Mouse (Mus musculus) limb, embryonic 15.5 days (tissue): ENCODE measurements around the gene Nfia. TPM values are rescaled to one million over a fixed set of nuclear protein-coding genes. Genes with fewer than 3 reads are reported as not detected.
A peak's percentile ranks its signal among the peaks of the same experiment; 100 is the strongest.

Source experiments
- ATAC-seq: fragments of 200-750 bp; cut with Nextera tagmentation; 2 replicates; pipeline ENCODE4 v1.8.0; 2017; ENCODE audit warnings: low read depth, moderate TSS enrichment; ENCODE audit not compliant: insufficient number of reproducible peaks, low FRiP score, low TSS enrichment
- H3K27ac ChIP-seq: fragments of 300-500 bp; sonication (generic); 2 replicates; pipeline ENCODE4 v1.5.1; 2015; ENCODE audit warnings: moderate library complexity, mild to moderate bottlenecking, inconsistent platforms
- H3K27me3 ChIP-seq: fragments of 300-500 bp; sonication (generic); 2 replicates; pipeline ENCODE4 v1.6.1; 2015; ENCODE audit warnings: inconsistent platforms
- H3K36me3 ChIP-seq: fragments of 300-500 bp; sonication (generic); 2 replicates; pipeline ENCODE4 v1.6.1; 2015; ENCODE audit warnings: inconsistent platforms
- H3K4me1 ChIP-seq: fragments of 300-500 bp; sonication (generic); 2 replicates; pipeline ENCODE4 v1.6.1; 2015; ENCODE audit warnings: inconsistent platforms
- H3K4me2 ChIP-seq: fragments of 300-500 bp; sonication (generic); 2 replicates; pipeline ENCODE4 v1.6.1; 2015; ENCODE audit warnings: mild to moderate bottlenecking, inconsistent platforms
- H3K4me3 ChIP-seq: fragments of 300-500 bp; sonication (generic); 2 replicates; pipeline ENCODE4 v1.5.1; 2015; ENCODE audit warnings: mild to moderate bottlenecking, inconsistent platforms
- H3K9ac ChIP-seq: fragments of 300-500 bp; sonication (generic); 2 replicates; pipeline ENCODE4 v1.6.1; 2015; ENCODE audit warnings: inconsistent platforms
- H3K9me3 ChIP-seq: fragments of 300-500 bp; sonication (generic); 2 replicates; pipeline ENCODE4 v1.6.1; 2016; ENCODE audit warnings: inconsistent platforms
- WGBS: fragments of 180-500 bp; shearing (Covaris S2); methylation state at CpG from one replicate; pipeline ENCODE4 v1.1.7; 2015; 5-methylcytosine and 5-hydroxymethylcytosine counted together
- polyA plus RNA-seq: library from polyadenylated mRNA; unstranded; fragments of >200 nt; fragmentation: Nextera tagmentation; extraction: Ambion mirVana; gene quantifications from 2 replicates; pipeline ENCODE4 v1.2.1, GENCODE M21; 2015

Gene Nfia
- polyA plus RNA-seq, 1 experiment from 2014 or later: 64.9 TPM

DNA sequence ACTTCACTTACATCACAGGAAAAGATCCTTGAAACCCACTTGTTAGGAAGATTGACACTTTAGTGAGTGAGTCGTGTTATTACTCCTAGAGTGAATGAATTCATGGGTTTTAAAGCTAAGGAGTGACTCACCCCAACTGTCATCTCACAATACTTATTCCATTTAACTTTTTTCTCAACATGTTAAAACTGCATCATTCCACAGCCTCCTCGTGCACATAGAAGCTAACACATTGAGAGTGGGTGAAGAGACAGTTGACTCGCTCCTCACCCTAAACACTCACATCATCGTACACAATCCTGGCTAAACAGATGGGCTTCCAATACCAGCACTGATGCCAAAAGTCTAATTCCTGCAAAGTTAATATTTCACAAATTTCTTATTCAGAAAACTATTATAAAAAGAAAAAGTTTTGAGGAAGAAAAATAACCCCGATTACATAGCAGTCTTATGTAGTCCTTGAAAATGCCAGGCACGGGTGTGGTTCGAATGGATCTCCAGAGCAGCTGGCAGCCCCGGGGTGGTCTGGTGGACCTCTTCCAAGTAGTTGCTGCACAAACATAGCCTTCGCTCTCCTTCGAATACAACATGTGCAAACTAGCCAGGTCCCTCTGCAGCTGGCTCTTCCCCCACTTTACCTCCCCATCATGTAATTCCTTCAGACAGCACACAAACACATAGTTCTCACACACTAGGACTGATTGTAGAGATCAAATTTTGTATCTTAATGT is 178.0 kb downstream of the Nfia start:
- ATAC-seq: no peak
- Histone ChIP-seq H3K9me3 (no peaks in the 10 kb centered on the region), H3K36me3 (no peaks in the 10 kb centered on the region), H3K4me3 (no peak overlapping the region), H3K4me1 (peaks cover 11% of the 10 kb centered on the region), H3K4me2 (no peak overlapping the region), H3K27ac (no peak overlapping the region), H3K9ac (no peak overlapping the region), H3K27me3 (no peaks in the 10 kb centered on the region)
- 47% methylated on average over 10 of the region's 10 CpGs for WGBS

DNA sequence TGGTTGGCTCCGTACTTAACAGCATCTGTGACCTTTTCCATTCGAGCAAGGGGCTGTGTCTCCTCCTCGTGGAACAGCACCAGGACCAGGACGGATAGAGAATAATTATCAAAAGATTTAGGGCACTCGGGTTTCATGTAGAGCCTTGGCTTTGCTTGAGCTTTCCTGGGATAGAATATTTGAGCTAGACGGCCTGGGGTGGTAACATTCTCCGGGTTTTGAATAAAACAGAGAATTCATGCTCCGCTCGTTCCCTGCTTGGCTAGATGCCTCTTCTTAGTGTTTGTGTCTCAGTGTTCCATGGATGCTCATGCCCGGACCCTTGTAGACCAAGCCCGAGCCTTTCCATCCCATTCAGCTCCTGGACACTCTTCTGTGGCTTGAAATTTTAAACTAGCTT is 181.4 kb downstream of the Nfia start:
- WGBS: 48% methylated on average over 11 of the region's 11 CpGs
- Histone ChIP-seq H3K27me3 (no peaks in the 10 kb centered on the region), H3K27ac (no peak overlapping the region), H3K9me3 (no peaks in the 10 kb centered on the region), H3K4me2 (no peak overlapping the region), H3K9ac (no peak overlapping the region), H3K36me3 (no peaks in the 10 kb centered on the region), H3K4me1 (peaks cover 11% of the 10 kb centered on the region), H3K4me3 (no peak overlapping the region)
- no peak for ATAC-seq

DNA sequence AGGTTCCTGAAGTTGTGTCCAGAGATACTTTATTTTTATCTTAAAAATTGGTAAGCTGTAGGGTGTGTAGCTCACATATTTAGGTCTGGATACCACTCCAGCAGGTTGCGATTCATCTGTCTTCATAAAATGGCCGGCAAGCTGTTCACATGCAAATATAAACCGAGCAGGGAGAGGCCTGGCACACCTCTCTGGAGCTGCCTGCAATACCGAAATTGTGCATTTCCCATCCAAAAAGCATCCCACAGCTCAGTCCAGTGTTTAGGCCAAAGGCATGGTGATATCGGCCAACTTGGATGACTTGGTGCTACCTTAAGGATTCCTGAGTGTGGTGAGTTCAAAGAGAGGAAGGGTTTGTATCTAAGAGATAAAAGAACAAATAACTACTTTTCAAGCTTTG is 185.6 kb downstream of the Nfia start:
- Histone ChIP-seq H3K36me3 (no peaks in the 10 kb centered on the region), H3K4me3 (no peak overlapping the region), H3K4me2 (no peak overlapping the region), H3K27ac (no peak overlapping the region), H3K4me1 (peaks cover 7% of the 10 kb centered on the region), H3K27me3 (no peaks in the 10 kb centered on the region), H3K9ac (no peak overlapping the region), H3K9me3 (no peaks in the 10 kb centered on the region)
- ATAC-seq: no peak
- WGBS: 80% methylated on average over 5 of the region's 5 CpGs

DNA sequence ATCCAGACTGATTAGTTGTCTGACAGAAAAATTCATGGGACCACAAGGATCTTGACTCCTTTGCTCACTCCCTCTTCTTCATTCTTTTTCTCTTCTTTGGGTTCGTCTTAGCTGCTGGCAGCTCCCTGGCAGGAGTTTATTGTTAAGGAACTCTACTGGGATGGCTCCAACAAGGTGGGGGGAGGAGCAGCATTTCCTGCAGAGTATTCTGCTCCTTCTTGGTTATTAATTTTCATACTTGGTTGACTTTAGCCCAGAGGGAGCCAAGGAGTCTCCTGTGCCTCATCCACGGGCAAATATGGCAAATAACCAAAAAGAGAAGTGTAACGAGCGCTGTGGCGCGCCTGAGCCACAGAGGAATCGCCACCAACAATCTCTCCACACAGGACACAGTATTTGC is 190.3 kb downstream of the Nfia start:
- H3K9ac ChIP-seq: no peak overlapping the region
- H3K4me2 ChIP-seq: no peak overlapping the region
- no peaks in the 10 kb centered on the region for H3K9me3 ChIP-seq
- no peak for ATAC-seq
- no peaks in the 10 kb centered on the region for H3K36me3 ChIP-seq
- H3K4me1 ChIP-seq: peaks cover 14% of the 10 kb centered on the region
- no peaks in the 10 kb centered on the region for H3K27me3 ChIP-seq
- WGBS: 70% methylated on average over 7 of the region's 7 CpGs
- H3K4me3 ChIP-seq: no peak overlapping the region
- no peak overlapping the region for H3K27ac ChIP-seq

DNA sequence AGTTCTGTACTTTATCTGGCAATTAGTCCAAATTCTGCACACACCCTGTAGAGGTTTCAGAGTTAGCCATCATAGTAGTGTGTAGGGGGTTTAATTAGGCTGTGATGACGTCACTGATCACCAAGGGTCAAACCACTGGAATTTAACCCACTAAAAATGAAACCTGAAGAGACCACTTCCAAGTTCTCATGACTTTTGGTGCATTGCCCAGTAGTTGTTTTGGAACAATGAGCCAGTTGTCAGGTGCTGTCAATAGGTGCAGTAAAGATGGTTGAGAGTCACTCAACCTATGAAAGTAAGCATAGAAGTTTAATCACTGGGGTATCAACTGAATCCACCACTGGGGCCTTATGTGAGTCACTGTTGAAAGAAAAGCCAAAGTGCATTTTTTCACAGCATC is 191.4 kb downstream of the Nfia start:
- Histone ChIP-seq H3K36me3 (no peaks in the 10 kb centered on the region), H3K4me2 (no peak overlapping the region)
- WGBS: 52% methylated on average over 1 of the region's 1 CpGs

DNA sequence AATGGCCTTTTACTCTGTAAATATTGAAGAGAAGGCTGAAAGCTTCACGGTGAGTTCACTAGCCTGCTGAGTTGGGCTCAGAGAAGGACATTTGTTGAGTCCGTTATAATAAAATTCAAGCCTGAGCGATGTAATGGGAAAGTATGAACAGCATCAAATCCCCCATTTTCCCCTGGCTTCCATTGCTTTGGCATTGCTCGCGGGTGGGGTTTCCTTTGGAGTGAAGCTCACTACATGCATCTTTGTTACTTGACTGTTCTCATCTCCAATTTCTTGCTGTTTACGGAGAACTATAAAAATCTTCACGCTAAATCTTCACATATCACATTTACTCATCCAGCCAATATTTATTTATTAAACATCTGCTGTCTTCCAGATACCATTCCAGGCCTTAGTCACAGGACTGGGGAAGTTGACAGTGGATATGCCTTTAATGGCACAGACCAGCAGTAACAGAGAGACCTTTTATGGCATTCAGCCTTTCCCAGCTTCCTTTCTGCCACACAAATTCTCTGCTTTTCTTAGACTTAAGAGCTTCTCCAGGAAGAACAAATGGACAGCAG is 196.3 kb downstream of the Nfia start:
- Histone ChIP-seq H3K27ac (peak overlapping the region; percentile 28), H3K4me2 (no peak overlapping the region), H3K4me3 (no peak overlapping the region), H3K36me3 (no peaks in the 10 kb centered on the region), H3K9me3 (no peaks in the 10 kb centered on the region), H3K27me3 (no peaks in the 10 kb centered on the region), H3K4me1 (peaks cover 16% of the 10 kb centered on the region), H3K9ac (no peak overlapping the region)
- WGBS: 60% methylated on average over 7 of the region's 7 CpGs
- 0 out of 2 replicates have a peak, but pooled peaks have one; percentile 44 for ATAC-seq

More for the DNA sequence above, 191.4 kb downstream of the Nfia start:
- Histone ChIP-seq H3K9ac (no peak overlapping the region), H3K27me3 (no peaks in the 10 kb centered on the region), H3K4me3 (no peak overlapping the region), H3K27ac (no peak overlapping the region), H3K9me3 (no peaks in the 10 kb centered on the region), H3K4me1 (peaks cover 19% of the 10 kb centered on the region)
- no peak for ATAC-seq

DNA sequence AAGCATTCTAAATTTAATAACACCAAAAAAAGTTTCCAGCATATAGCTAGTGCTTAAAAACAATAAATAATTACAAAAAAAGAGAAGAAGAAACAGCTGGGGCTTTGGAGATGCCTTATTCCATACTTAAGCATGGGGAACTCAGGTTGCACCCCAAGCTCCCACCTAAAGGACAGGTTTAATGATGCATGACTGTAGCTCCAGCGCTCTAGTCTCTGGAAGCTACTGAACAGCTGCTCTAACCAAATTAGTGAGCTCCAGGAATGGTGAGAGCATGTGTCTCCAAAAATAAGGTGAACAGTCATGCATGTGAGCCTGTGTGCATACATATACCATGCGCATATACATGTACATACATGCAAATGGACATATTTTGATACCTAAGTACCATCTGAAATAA is 200.5 kb downstream of the Nfia start:
- H3K27me3 ChIP-seq: no peaks in the 10 kb centered on the region
- WGBS: 86% methylated on average over 2 of the region's 2 CpGs
- H3K9ac ChIP-seq: no peak overlapping the region
- no peaks in the 10 kb centered on the region for H3K9me3 ChIP-seq
- H3K4me2 ChIP-seq: no peak overlapping the region
- no peaks in the 10 kb centered on the region for H3K36me3 ChIP-seq
- H3K27ac ChIP-seq: no peak overlapping the region
- no peak for ATAC-seq
- H3K4me1 ChIP-seq: peaks cover 18% of the 10 kb centered on the region
- no peak overlapping the region for H3K4me3 ChIP-seq

DNA sequence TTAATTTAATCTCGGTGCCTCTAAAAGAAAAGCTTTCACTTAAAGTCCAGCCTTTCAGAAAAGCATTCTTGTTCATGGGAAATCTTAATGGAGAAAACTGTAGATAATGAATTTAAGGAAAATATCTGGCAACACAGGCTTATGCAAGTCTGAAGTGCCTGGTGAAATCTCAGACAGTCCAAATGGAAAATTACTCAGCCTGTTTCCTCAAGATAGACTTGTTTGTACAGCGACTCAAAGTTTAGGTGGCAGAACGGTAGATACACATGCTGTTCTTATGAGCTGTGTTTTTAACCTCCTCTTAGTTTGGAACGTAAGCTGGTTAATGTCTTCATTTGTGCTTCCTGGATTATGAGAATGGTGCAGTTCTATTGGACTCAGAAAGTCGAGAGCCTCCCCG is 201.5 kb downstream of the Nfia start:
- Histone ChIP-seq H3K27me3 (no peaks in the 10 kb centered on the region), H3K9me3 (no peaks in the 10 kb centered on the region), H3K36me3 (no peaks in the 10 kb centered on the region), H3K4me3 (no peak overlapping the region), H3K9ac (no peak overlapping the region), H3K27ac (no peak overlapping the region), H3K4me2 (no peak overlapping the region), H3K4me1 (peaks cover 13% of the 10 kb centered on the region; the same call in 1 of the 2 replicates)
- WGBS: 65% methylated on average over 6 of the region's 6 CpGs
- ATAC-seq: no peak

DNA sequence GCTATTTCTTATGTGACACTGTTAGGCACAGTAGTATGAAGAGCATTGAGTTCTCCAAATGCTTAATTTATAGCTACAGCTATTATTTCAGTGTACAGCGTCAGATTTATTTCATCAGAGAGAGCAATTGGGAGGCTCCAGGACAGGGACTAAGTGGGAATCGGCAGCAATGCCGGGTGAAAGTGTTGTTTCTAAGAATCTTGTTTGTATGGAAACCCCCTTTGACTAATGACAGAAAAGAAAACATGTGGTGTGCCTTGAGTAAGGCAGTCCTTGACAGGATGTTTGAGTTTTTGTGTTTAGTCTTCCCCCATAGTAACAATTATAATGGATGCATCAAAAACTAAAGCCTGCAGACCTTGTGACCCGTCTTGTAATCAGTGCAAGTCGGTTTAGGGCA is 204.4 kb downstream of the Nfia start:
- no peak overlapping the region for H3K4me3 ChIP-seq
- H3K36me3 ChIP-seq: no peaks in the 10 kb centered on the region
- 42% methylated on average over 5 of the region's 5 CpGs for WGBS
- no peak for ATAC-seq
- H3K4me2 ChIP-seq: no peak overlapping the region
- H3K27ac ChIP-seq: no peak overlapping the region
- H3K4me1 ChIP-seq: peaks cover 12% of the 10 kb centered on the region; the same call in 1 of the 2 replicates
- no peaks in the 10 kb centered on the region for H3K27me3 ChIP-seq
- H3K9me3 ChIP-seq: no peaks in the 10 kb centered on the region
- no peak overlapping the region for H3K9ac ChIP-seq

DNA sequence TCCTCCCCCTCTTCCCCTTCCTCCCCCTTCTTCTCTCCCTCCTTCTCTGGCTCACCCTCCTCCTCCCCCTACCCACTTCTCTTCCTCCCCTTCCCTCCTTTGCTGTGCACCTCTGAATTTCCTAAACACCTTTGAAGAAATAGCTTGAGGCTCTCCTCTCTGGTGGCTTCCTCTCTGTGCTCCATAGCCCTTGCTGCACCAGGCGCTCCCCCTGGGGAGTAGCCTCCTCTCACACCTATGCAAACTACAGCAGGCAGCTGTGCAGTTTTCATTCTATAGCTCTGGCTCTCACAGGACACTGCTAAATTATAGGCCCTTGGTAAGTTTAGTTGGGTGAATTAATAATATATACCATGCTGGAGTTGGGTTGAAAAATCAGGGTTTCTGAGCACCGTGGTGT is 211.8 kb downstream of the Nfia start:
- no peak overlapping the region for H3K4me2 ChIP-seq
- no peaks in the 10 kb centered on the region for H3K9me3 ChIP-seq
- H3K27me3 ChIP-seq: no peaks in the 10 kb centered on the region
- no peak overlapping the region for H3K27ac ChIP-seq
- H3K9ac ChIP-seq: no peak overlapping the region
- H3K36me3 ChIP-seq: peaks cover 5% of the 10 kb centered on the region; the same call in 1 of the 2 replicates
- ATAC-seq: no peak
- 0 out of 2 replicates have a peak, but pooled peaks cover 5% of the 10 kb centered on the region for H3K4me1 ChIP-seq
- 91% methylated on average over 2 of the region's 2 CpGs for WGBS
- no peak overlapping the region for H3K4me3 ChIP-seq

DNA sequence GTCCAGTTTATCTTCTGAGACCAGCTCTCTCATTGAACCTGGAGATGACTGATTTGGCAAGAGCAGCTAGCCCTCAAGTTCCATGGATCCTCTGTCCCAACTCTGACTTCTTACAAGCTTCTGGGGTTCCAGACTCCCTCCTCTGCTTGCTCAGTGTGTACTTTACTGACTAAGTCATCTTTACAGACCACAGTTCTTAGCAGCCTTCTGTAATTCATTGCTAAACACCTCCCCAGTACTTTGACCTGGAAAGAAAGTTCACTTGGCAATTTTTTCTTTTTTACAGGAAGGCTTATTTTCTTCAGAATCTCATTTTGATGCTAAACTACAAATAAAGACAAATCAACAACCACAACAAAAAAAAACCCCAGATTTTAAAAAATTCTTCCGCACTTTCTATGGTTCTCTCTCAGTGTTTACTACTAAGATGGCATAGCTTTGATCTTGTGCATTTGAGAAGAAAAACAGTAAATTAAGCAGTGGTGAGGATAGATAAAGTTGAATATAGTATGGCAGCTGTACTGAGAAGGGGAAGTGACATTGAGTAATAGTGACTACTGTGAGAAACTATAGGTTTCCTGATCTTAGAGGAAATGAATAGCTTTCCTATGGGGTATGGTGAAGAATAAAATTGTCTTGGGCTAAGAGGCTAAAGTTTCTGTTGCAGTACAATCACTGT is 213.7 kb downstream of the Nfia start:
- Histone ChIP-seq H3K4me3 (no peak overlapping the region), H3K9ac (no peak overlapping the region), H3K4me2 (no peak overlapping the region), H3K27ac (no peak overlapping the region), H3K9me3 (no peaks in the 10 kb centered on the region), H3K27me3 (no peaks in the 10 kb centered on the region), H3K36me3 (peaks cover 5% of the 10 kb centered on the region; the same call in 1 of the 2 replicates), H3K4me1 (peaks cover 14% of the 10 kb centered on the region; the same call in 1 of the 2 replicates)
- 97% methylated on average over 1 of the region's 1 CpGs for WGBS
- ATAC-seq: no peak

DNA sequence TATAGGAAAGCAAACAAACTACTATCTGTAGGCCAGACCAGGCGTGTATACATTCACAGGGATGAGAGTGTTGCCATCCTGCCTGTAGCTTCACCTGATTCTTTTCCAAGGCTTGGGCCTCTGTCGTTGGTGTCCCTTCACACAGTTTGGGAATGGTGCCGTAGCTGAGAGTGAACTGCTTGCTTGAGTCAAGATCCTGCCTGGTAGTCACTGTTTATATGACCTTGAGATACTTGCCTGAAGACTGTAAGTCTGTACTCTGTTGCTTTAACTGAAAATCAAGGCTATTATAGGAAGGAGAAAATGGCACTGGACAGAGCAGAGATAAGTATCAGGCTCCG is 214.2 kb downstream of the Nfia start:
- H3K9me3 ChIP-seq: no peaks in the 10 kb centered on the region
- H3K4me3 ChIP-seq: no peak overlapping the region
- no peak overlapping the region for H3K27ac ChIP-seq
- no peak overlapping the region for H3K4me2 ChIP-seq
- H3K27me3 ChIP-seq: no peaks in the 10 kb centered on the region
- 84% methylated on average over 4 of the region's 4 CpGs for WGBS
- no peak overlapping the region for H3K9ac ChIP-seq
- no peak for ATAC-seq
- H3K4me1 ChIP-seq: peaks cover 14% of the 10 kb centered on the region; the same call in 1 of the 2 replicates
- peaks cover 5% of the 10 kb centered on the region; the same call in 1 of the 2 replicates for H3K36me3 ChIP-seq
